Mouse (Mus musculus) NIH3T3 (cell line): ENCODE measurements at regions not wholly inside any gene's neighbourhood (a gene's known extent, or its start where the extent isn't known, plus 50 kb on each side); places are given as distances from the start of the nearest gene placed in this dataset.
A peak's percentile ranks its signal among the peaks of the same experiment; 100 is the strongest.

ENCODE experiments used
- DNase-seq: peaks from one replicate; pipeline ENCODE4 v3.0.0-alpha.2; 2012; ENCODE audit warnings: low read depth

DNA sequence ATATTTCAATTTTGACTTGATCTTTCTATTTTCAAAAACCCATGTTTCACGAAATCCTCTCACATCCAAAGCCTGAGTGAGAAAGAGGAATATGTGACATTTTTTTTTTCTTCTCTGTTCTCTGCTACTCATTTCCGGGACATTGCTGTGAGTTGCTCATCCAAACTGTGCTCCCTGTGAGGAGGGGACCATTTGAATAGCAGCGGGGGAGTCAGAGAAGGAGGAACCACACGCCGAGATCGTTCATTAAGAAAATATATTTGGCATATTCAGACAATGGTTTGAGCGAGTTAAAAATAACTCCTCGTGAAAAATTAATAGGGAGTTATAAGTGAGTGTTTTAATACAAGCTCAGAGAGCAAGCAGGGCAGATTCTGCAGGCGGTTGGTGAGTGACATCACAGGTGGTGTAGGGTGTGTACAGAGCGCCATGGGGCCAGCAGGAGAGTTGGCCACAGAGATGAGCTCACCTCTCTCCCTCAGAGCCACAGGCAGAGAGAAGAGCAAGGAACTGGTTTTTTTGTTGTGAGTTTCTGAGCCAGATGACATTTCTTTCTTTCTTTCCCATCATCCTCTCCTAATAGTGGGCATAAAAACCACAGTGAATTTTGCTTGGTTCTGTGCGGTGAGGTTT lies 54.4 kb upstream of the Calcoco1 start:
- no peak for DNase-seq

DNA sequence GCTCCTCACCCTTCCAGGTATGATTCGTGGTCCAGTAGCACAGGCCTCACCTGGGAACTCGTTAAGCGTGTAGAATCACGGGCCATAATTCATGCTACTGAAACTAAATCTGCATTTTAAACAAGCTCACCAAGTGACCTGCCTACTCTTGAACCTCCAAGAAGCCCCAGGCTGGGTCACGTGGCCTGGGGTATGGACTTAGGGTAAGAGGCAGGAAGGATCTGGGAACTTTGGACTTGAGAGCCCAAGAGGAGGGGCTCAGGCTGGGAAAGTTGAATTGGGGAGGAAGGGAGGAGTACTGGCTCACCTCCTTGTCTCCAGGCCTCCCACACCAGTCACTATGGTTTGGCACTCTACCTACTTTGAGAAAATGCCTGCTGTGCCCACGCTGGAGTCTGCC lies 58.6 kb upstream of the Calcoco1 start:
- DNase-seq: no peak

DNA sequence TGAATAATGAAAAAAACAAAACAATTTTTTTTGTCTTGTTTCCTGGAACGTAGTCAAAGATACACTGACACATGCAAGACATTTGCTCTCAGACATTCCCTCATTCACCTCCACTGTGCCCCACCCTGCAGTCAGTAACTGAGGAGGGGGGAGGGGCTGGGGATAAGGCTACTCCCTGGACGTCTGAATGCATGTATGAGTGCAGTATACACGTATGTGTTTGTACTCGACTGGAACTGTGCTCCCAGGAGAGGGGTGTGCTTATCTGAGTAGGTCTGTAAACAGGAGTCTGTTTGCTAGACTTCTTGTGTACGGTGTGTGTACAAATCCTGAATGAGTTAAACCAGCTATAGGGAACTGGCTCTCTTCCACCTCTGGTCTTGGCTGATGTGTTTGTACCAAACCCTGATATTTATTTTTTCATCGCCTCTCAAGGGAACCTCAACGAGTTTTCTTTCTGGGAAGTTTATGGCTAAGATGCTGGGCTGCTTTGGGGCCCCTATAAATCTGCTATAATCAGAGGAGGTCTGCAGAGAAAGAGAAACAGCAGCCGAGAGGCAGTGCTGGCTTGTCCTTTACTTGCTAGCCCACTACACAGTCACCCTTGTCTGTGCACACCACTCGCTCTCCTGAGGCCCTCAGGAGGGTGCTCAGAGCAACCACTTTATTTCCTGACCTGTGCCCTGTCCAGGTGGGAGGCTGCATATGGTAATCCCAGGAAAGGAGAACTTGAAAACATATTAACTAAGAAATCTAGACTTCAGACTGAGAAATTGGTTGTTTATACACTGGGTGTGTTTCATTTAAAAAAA lies 61.2 kb upstream of the Calcoco1 start:
- peak; percentile 65 for DNase-seq

DNA sequence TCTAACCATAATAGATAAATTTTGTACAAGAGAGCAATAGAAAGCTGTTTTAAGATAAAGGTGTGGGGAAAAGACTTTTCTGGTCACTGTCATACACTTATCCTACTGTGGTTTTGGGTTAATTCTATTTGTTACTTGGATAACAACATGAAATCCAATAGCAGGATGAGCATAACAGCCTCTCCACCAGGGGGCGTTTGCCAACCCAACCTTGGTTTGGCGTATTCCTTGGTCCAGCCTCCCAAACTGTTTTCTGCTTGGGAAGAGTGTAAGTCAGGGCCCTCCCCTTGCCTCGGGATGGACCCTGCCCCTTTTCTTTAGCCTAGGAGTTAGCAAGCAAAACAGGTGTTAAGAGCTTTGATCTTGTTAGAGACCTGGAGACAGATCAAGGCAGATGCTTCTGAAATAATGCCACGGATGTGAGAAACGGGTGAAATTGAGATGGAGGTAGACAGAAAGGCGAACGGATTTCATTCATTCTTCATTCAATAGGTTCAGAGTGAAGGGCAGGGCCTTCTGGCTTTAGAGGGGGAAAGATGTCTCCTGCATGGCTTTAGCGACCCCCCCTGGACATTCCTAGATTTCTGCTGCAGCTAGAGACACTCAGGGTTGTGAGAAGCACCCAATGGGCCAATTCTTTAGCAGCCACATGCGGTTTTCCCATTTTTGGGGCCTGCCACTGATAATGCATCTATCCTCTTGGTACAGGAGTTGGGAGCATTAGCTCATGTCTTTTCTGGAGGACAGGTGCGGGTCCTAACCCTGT lies 63.3 kb upstream of the Calcoco1 start:
- DNase-seq: peak; percentile 88

DNA sequence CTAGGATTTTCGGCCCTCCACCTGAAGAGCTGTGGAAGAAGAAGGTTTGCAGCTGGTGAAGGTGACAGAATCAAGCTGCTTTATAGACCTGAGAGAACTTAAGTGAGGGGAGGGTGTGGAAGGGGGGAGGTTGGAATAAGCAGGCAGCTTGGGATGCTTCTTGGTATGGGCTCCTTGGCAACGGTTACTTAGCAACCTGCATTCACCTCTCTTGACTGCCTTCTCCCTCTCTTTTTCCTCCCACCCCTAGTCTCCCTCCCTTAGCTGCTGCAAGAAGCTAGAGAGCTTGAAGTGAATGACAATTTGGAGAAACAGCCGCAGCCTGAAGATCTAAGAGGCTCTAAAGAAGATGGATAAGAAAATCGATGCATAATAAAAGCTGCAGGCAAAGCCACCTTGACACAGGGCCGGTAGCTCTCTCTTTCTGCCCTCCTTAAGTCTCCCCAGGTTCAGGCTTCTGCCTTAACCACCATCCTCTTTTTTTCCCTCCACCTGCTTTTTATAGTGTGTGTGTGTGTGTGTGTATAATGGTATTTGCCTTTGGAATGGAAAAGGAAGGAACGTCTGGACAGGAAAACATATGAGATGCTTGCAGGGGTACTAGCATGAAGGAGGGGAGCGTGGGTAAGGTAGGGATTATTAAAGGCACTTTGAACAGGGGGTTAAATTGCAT lies 67.0 kb upstream of the Calcoco1 start:
- no peak for DNase-seq

DNA sequence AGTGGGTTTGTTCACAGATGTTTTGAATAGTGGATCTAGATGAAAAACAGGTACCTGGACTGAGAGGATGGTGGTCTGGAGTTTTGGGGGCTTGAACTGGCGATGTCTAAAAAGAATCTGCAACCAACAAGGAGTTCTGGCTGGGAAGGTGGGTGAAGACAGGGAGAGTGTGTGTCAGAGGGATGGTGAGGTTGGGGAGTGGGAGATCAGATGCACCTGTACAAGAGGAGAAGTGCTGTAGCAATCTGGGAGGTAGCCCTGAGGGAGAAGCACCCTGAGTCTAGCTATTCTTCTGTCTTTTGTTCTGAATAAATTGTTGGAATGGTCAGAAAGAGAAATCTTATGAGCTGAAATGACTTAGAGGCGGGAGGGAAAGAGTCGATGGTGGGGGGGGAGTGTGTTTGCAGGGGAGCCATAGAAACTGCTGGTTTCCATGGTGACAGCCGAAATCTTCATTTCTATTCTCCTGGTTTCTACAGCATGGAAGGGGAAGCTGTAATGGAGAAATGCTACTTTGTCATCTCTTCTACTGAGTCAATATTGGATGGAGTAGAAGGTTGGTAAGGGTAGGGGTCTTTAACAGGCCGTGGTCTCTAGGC lies 75.1 kb upstream of the Calcoco1 start:
- DNase-seq: no peak

DNA sequence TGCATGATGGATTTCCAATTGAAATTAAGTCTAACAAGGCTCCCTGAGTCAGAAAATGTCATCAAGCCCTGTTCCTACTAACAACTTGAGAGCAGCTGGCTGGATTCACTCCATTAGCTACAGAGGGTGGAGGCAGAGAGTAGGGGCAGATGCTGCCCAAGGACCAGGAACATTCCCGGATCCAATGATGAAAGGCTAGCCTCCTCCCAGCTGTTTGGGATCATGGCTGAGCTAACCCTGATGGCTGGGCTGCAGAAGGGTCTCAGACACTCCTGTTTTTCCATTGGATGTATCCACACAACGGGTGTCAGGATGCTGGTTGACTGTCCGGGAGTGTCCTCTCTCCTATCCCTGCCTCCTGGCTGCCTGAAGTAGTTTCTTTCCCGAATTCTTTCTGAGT lies 78.1 kb upstream of the Calcoco1 start:
- DNase-seq: no peak

- peak; percentile 88 for DNase-seq
These were observed 80.4 kb upstream of the Calcoco1 start for GRCm38 (mm10) chr15:102802265-102802813.

DNA sequence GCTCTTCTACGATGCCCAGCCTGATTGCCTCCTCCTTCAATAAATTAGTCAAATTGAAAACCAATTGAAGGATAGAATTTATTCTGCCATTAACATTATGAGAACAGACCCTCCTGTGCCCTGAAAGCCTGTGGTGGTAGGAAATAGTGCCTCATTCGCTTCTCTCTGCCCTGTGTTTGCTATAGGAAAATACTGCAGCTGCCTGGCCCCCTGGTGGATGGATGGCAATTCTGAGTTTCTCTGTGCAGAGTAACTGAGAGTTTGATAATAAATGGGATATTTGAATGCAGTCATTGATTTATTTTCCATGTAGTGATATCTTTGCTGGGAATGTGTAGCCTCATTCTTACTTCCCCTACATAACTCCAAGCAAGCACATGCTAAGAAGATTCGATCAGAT lies 85.4 kb upstream of the Calcoco1 start:
- DNase-seq: peak; percentile 60

GRCm38 (mm10) chr15:102819181-102819580 lies 97.2 kb upstream of the Calcoco1 start:
- no peak for DNase-seq

DNA sequence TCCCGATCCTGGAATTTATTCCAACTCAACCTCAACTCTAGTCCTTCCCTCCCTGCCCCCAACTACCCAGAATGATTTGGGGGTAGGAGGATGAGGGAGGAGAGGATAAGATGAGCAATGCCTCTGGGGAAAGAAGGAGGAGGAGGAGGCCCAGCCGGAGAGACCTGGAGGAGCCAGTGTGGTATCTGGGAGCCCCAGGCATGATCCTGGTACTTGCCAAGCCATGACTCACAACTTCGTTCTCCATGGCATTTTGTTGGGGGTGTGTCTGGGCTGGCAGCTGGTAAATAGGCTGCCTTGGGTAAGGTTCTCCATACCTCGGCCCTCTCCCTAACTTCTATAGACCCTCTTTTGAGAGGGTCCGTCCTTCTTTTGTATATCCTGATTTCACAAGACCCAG lies 81.2 kb upstream of the Hoxc13 start:
- DNase-seq: peak; percentile 85

DNA sequence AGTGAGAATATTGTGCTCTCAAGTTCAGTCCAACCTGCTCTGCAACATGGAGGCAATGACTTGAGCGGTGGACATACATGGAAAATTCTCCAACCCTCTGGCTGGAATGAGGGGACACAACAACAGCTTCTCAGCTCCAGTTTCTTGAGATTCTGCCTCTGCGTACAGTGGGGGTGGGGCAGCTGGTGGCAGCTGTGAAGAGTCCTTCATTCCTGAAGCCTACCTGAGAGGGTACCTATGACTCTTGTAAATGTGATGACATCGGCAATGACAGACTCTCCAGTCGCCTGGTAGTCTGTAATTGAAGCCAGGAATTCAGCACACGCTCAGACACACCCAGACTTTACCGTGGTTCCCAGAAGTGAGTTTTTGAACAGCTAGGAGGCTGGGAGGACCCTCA lies 58.5 kb upstream of the Hoxc13 start:
- DNase-seq: no peak

GRCm38 (mm10) chr15:102866788-102867187 lies 54.1 kb upstream of the Hoxc13 start:
- no peak for DNase-seq
